Mouse (Mus musculus) ovary, adult 18-20 months (tissue): ENCODE data around the gene Poglut1.

ENCODE experiments used
- DNase-seq: peaks from one replicate; pipeline ENCODE4 v3.0.0; 2022; ENCODE audit warnings: low spot score, mixed read lengths

Gene Poglut1

GRCm38 (mm10) chr16:38475681-38476311 lies 74.3 kb downstream of the Poglut1 start:
- no peak for DNase-seq
